Mouse (Mus musculus) kidney, postnatal 0 days (tissue): ENCODE results near the gene Wnt5b. TPM values are rescaled to one million over a fixed set of nuclear protein-coding genes. Genes with fewer than 3 reads are reported as not detected.

Source experiments
- ATAC-seq: fragments of 200-750 bp; cut with Nextera tagmentation; replicated peaks from 2 replicates; pipeline ENCODE4 v1.8.0; 2017; ENCODE audit warnings: low read depth, moderate number of reproducible peaks, moderate TSS enrichment, moderate library complexity; ENCODE audit not compliant: low FRiP score
- DNase-seq: peaks from one replicate; pipeline ENCODE4 v3.0.0-alpha.2; 2016; ENCODE audit warnings: low spot score
- H3K27ac ChIP-seq: fragments of 300-500 bp; sonication (generic); 2 replicates; pipeline ENCODE4 v1.5.1; 2014; ENCODE audit warnings: mild to moderate bottlenecking
- H3K27me3 ChIP-seq: fragments of 300-500 bp; sonication (generic); 2 replicates; pipeline ENCODE4 v1.6.1; 2014; ENCODE audit warnings: low read length, mixed read lengths; ENCODE audit not compliant: insufficient read depth
- H3K36me3 ChIP-seq: fragments of 300-500 bp; sonication (generic); 2 replicates; pipeline ENCODE4 v1.6.1; 2014; ENCODE audit warnings: low read length, mixed read lengths; ENCODE audit not compliant: insufficient read depth
- H3K4me1 ChIP-seq: fragments of 300-500 bp; sonication (generic); replicated peaks from 2 replicates; pipeline ENCODE4 v1.6.1; 2014; ENCODE audit warnings: antibody characterized with exemption, low read length, mixed read lengths; ENCODE audit not compliant: insufficient read depth
- H3K4me2 ChIP-seq: fragments of 300-500 bp; sonication (generic); 2 replicates; pipeline ENCODE4 v1.6.1; 2014; ENCODE audit warnings: mild to moderate bottlenecking, low read length, moderate library complexity, mixed read lengths
- H3K4me3 ChIP-seq: fragments of 300-500 bp; sonication (generic); replicated peaks from 2 replicates; pipeline ENCODE4 v1.5.1; 2014; ENCODE audit warnings: low read depth, low read length
- H3K9ac ChIP-seq: fragments of 300-500 bp; sonication (generic); 2 replicates; pipeline ENCODE4 v1.6.1; 2014; ENCODE audit warnings: low read depth, low read length
- H3K9me3 ChIP-seq: fragments of 300-500 bp; sonication (generic); replicated peaks from 2 replicates; pipeline ENCODE4 v1.6.1; 2016; ENCODE audit warnings: low read length, inconsistent platforms, mixed read lengths
- CTCF ChIP-seq: IDR thresholded peaks from 2 replicates; pipeline ENCODE4 v1.5.1; 2016; ENCODE audit warnings: antibody characterized with exemption, low read depth, mild to moderate bottlenecking, moderate library complexity
- WGBS: fragments of 180-500 bp; shearing (Covaris S2); extraction: QIAGEN DNeasy Blood & Tissue Kit; methylation state at CpG from one replicate; pipeline ENCODE4 v1.1.7; 2014; 5-methylcytosine and 5-hydroxymethylcytosine counted together
- polyA plus RNA-seq: library from polyadenylated mRNA; unstranded; fragments of >200 nt; fragmentation: Nextera tagmentation; extraction: Ambion mirVana; gene quantifications from 2 replicates; pipeline ENCODE4 v1.2.1, GENCODE M21; 2015

Gene Wnt5b
- polyA plus RNA-seq, 1 experiment from 2014 or later = 12.2 TPM

GRCm38 (mm10) chr6:119583165-119583564 is 39.0 kb upstream of the Wnt5b start:
- H3K4me1 ChIP-seq = peaks cover 24% of the 10 kb centered on the region
- no peak for DNase-seq
- 91% methylated on average over 5 of the region's 5 CpGs for WGBS
- no peak for TF ChIP-seq CTCF
- H3K9ac ChIP-seq = no peak overlapping the region
- H3K4me2 ChIP-seq = no peak overlapping the region
- no peak overlapping the region for H3K27ac ChIP-seq
- no peak for ATAC-seq
- no peaks in the 10 kb centered on the region for H3K27me3 ChIP-seq
- H3K4me3 ChIP-seq = no peak overlapping the region
- no peaks in the 10 kb centered on the region for H3K36me3 ChIP-seq
- no peaks in the 10 kb centered on the region for H3K9me3 ChIP-seq

GRCm38 (mm10) chr6:119576706-119577105 is 32.6 kb upstream of the Wnt5b start:
- 77% methylated on average over 4 of the region's 4 CpGs for WGBS
- no peak overlapping the region for H3K4me2 ChIP-seq
- H3K9me3 ChIP-seq = no peaks in the 10 kb centered on the region

GRCm38 (mm10) chr6:119575331-119575730 is 31.2 kb upstream of the Wnt5b start:
- Histone ChIP-seq H3K27me3 (no peaks in the 10 kb centered on the region), H3K4me2 (no peak overlapping the region), H3K4me1 (no peaks in the 10 kb centered on the region), H3K27ac (no peak overlapping the region), H3K4me3 (no peak overlapping the region), H3K9ac (no peak overlapping the region), H3K36me3 (peaks cover 15% of the 10 kb centered on the region; the same call in 1 of the 2 replicates), H3K9me3 (no peaks in the 10 kb centered on the region)
- DNase-seq (no peak), ATAC-seq (no peak)
- WGBS = 93% methylated on average over 12 of the region's 12 CpGs
- no peak for TF ChIP-seq CTCF

More at GRCm38 (mm10) chr6:119576706-119577105, 32.6 kb upstream of the Wnt5b start:
- Histone ChIP-seq H3K4me3 (no peak overlapping the region), H3K36me3 (peaks cover 15% of the 10 kb centered on the region; the same call in 1 of the 2 replicates), H3K27ac (no peak overlapping the region), H3K4me1 (no peaks in the 10 kb centered on the region), H3K27me3 (no peaks in the 10 kb centered on the region), H3K9ac (no peak overlapping the region)
- no peak for TF ChIP-seq CTCF
- no peak for DNase-seq
- no peak for ATAC-seq

GRCm38 (mm10) chr6:119572296-119572695 is 28.1 kb upstream of the Wnt5b start:
- Histone ChIP-seq H3K27me3 (no peaks in the 10 kb centered on the region), H3K4me1 (no peaks in the 10 kb centered on the region), H3K4me2 (no peak overlapping the region), H3K36me3 (peaks cover 18% of the 10 kb centered on the region; the same call in 1 of the 2 replicates), H3K9me3 (no peaks in the 10 kb centered on the region), H3K4me3 (no peak overlapping the region), H3K27ac (no peak overlapping the region), H3K9ac (no peak overlapping the region)
- WGBS = 71% methylated on average over 7 of the region's 7 CpGs
- ATAC-seq (no peak), DNase-seq (no peak)
- TF ChIP-seq CTCF = no peak

GRCm38 (mm10) chr6:119570797-119571196 is 26.6 kb upstream of the Wnt5b start:
- no peak for TF ChIP-seq CTCF
- no peak for DNase-seq
- H3K27ac ChIP-seq = no peak overlapping the region
- WGBS = 77% methylated on average over 4 of the region's 4 CpGs
- ATAC-seq = no peak
- H3K4me1 ChIP-seq = peaks cover 4% of the 10 kb centered on the region; the same call in 1 of the 2 replicates
- H3K9ac ChIP-seq = no peak overlapping the region
- peaks cover 18% of the 10 kb centered on the region; the same call in 1 of the 2 replicates for H3K36me3 ChIP-seq
- H3K27me3 ChIP-seq = no peaks in the 10 kb centered on the region
- H3K4me3 ChIP-seq = no peak overlapping the region
- H3K4me2 ChIP-seq = no peak overlapping the region
- H3K9me3 ChIP-seq = no peaks in the 10 kb centered on the region

GRCm38 (mm10) chr6:119568339-119568738 is 24.2 kb upstream of the Wnt5b start:
- Histone ChIP-seq H3K4me2 (no peak overlapping the region), H3K27ac (no peak overlapping the region), H3K4me1 (peaks cover 12% of the 10 kb centered on the region; the same call in 1 of the 2 replicates), H3K9ac (no peak overlapping the region), H3K27me3 (no peaks in the 10 kb centered on the region), H3K4me3 (no peak overlapping the region), H3K9me3 (no peaks in the 10 kb centered on the region), H3K36me3 (0 out of 2 replicates have a peak, but pooled peaks cover 3% of the 10 kb centered on the region)
- no peak for TF ChIP-seq CTCF
- 54% methylated on average over 2 of the region's 2 CpGs for WGBS
- ATAC-seq (peak; percentile 26; the same call in 1 of the 2 replicates), DNase-seq (no peak)
